Mouse (Mus musculus): Measurements from ENCODE around the gene Kbtbd13.

Kbtbd13 gene

GRCm38 (mm10) chr9:65347112-65347850 is 44.2 kb downstream of the Kbtbd13 start:
- 35% methylated on average over 8 of the region's 8 CpGs for WGBS

DNA sequence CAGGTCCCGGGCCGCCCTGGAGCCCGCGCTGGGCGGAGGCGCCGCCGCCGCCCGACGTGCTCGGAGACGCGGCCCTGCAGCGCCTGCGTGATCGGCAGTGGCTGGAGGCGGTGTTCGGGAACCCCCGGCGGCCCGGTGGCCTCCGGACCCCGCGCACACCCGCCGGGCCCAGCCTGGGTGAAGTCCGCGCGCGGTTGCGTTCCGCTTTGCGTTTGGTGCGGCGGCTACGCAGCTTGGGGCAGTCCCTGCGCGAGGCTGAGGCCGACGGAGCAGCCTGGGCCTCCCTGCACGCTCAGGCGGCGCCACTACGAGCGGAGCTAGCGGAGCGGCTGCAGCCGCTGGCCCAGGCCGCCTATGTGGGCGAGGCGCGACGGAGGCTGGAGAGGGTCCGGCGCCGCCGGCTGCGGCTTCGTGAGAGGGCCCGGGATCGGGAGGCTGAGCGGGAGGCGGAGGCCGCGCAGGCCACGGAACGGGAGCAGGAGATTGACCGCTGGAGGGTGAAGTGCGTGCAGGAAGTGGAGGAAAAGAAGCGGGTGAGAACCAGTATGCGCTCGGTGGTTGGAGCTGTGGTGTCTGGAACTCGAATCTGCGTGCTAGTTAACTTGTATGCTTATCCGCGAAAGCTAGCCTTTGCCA is 44.9 kb downstream of the Kbtbd13 start:
- under 1% methylated on average over 77 of the region's 77 CpGs for WGBS

- WGBS: under 1% methylated on average over 58 of the region's 59 CpGs
These were observed 45.5 kb downstream of the Kbtbd13 start, which contains the start of gene Pdcd7 for GRCm38 (mm10) chr9:65345854-65346475. TSS of gene Pdcd7 (plus strand) at chr9:65346104.

DNA sequence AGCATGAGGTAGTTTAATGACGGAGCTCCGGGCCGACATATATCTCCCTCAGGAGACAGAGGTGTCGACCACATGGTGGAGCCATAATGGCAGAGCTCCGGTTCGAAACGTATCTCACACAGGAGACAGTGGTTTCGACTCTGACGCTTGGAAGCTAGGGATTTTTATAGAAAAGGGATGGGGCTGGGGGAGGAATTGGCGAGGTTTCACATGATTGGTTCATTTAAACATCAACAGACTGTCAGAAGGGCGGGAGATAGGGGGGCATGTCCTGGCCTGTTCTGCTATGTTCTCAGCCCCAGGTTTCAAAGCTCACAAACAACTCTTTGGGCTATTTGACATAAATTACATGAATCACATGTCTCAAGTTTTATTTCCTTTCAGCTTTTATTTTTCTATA is 46.0 kb downstream of the Kbtbd13 start:
- 34% methylated on average over 11 of the region's 11 CpGs for WGBS

DNA sequence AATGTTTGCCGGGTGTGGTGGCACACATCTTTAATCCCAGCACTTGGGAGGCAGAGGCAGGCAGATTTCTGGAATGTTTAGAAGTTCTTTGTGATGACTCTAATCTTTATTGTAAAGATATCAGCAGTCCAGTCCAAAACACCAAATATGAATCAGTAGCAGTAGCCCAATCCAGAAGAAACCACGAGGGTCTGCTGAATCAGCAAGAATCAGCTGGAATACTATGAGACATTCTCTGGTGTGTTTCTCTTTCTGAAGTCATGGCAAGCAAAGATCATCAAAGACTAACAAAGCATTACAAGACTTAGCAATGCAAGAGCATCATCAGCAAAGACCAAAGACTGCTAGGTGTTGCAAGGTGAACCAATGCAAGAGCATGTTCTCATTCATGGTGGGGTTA is 51.0 kb downstream of the Kbtbd13 start:
- 88% methylated on average over 2 of the region's 2 CpGs for WGBS

DNA sequence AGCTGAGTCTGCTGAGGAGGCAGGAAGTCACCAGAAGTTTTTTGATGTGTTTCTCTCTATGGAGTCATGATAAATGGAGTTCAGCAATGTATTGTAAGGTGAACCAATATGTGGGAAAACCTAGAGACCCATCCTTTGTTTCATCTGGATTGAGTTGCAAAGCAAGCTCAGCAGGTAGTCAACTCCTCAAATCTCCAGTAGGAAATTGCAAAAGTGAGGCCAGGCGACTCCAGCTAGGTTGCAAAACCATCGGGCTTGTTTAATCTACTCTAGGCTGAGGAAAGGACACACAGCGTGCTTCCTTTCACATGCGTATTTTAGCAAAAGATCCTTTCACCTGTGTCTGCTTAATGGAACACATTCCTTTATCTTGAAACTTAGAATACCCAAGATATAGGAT is 52.3 kb downstream of the Kbtbd13 start:
- 85% methylated on average over 4 of the region's 4 CpGs for whole genome bisulfite sequencing
